Mouse (Mus musculus) kidney, postnatal 0 days (tissue): ENCODE data around the gene Eml6. TPM values are rescaled to one million over a fixed set of nuclear protein-coding genes. Genes with fewer than 3 reads are reported as not detected.

Experiments used
- ATAC-seq: fragments of 200-750 bp; cut with Nextera tagmentation; replicated peaks from 2 replicates; pipeline ENCODE4 v1.8.0; 2017; ENCODE audit warnings: low read depth, moderate number of reproducible peaks, moderate TSS enrichment, moderate library complexity; ENCODE audit not compliant: low FRiP score
- DNase-seq: peaks from one replicate; pipeline ENCODE4 v3.0.0-alpha.2; 2016; ENCODE audit warnings: low spot score
- H3K27ac ChIP-seq: fragments of 300-500 bp; sonication (generic); 2 replicates; pipeline ENCODE4 v1.5.1; 2014; ENCODE audit warnings: mild to moderate bottlenecking
- H3K27me3 ChIP-seq: fragments of 300-500 bp; sonication (generic); 2 replicates; pipeline ENCODE4 v1.6.1; 2014; ENCODE audit warnings: low read length, mixed read lengths; ENCODE audit not compliant: insufficient read depth
- H3K36me3 ChIP-seq: fragments of 300-500 bp; sonication (generic); 2 replicates; pipeline ENCODE4 v1.6.1; 2014; ENCODE audit warnings: low read length, mixed read lengths; ENCODE audit not compliant: insufficient read depth
- H3K4me1 ChIP-seq: fragments of 300-500 bp; sonication (generic); replicated peaks from 2 replicates; pipeline ENCODE4 v1.6.1; 2014; ENCODE audit warnings: antibody characterized with exemption, low read length, mixed read lengths; ENCODE audit not compliant: insufficient read depth
- H3K4me2 ChIP-seq: fragments of 300-500 bp; sonication (generic); 2 replicates; pipeline ENCODE4 v1.6.1; 2014; ENCODE audit warnings: mild to moderate bottlenecking, low read length, moderate library complexity, mixed read lengths
- H3K4me3 ChIP-seq: fragments of 300-500 bp; sonication (generic); replicated peaks from 2 replicates; pipeline ENCODE4 v1.5.1; 2014; ENCODE audit warnings: low read depth, low read length
- H3K9ac ChIP-seq: fragments of 300-500 bp; sonication (generic); 2 replicates; pipeline ENCODE4 v1.6.1; 2014; ENCODE audit warnings: low read depth, low read length
- H3K9me3 ChIP-seq: fragments of 300-500 bp; sonication (generic); replicated peaks from 2 replicates; pipeline ENCODE4 v1.6.1; 2016; ENCODE audit warnings: low read length, inconsistent platforms, mixed read lengths
- CTCF ChIP-seq: IDR thresholded peaks from 2 replicates; pipeline ENCODE4 v1.5.1; 2016; ENCODE audit warnings: antibody characterized with exemption, low read depth, mild to moderate bottlenecking, moderate library complexity
- WGBS: fragments of 180-500 bp; shearing (Covaris S2); extraction: QIAGEN DNeasy Blood & Tissue Kit; methylation state at CpG from one replicate; pipeline ENCODE4 v1.1.7; 2014; 5-methylcytosine and 5-hydroxymethylcytosine counted together
- polyA plus RNA-seq: library from polyadenylated mRNA; unstranded; fragments of >200 nt; fragmentation: Nextera tagmentation; extraction: Ambion mirVana; gene quantifications from 2 replicates; pipeline ENCODE4 v1.2.1, GENCODE M21; 2015

Eml6 gene
- polyA plus RNA-seq, 1 experiment from 2014 or later, result 1.2 TPM

DNA sequence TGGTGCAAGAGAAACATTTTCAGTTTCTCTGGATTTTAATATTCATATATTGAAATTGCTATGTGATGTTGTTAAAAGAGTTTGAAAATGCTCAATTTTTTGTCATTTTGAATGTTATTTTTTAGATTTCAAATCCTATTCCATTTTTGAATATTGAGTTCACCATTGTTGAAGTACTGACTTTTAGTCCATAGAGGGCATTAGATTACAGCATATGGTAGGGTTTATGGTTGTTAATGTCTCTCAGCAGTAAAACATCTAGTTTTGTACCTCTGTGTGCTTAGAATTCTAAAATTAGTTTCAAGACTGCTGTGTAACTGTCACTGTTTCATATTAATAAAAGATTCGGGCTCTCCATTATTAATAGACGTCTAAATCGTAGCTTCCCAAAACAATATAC is 310.3 kb downstream of the Eml6 start:
- Histone ChIP-seq H3K9me3 (no peaks in the 10 kb centered on the region), H3K27ac (no peak overlapping the region), H3K4me1 (peaks cover 8% of the 10 kb centered on the region; the same call in 1 of the 2 replicates), H3K36me3 (no peaks in the 10 kb centered on the region), H3K27me3 (no peaks in the 10 kb centered on the region), H3K4me3 (no peak overlapping the region), H3K9ac (no peak overlapping the region), H3K4me2 (no peak overlapping the region)
- WGBS, result 86% methylated on average over 3 of the region's 3 CpGs
- DNase-seq (peak; percentile 33), ATAC-seq (no peak)
- TF ChIP-seq CTCF, result peak; percentile 51

DNA sequence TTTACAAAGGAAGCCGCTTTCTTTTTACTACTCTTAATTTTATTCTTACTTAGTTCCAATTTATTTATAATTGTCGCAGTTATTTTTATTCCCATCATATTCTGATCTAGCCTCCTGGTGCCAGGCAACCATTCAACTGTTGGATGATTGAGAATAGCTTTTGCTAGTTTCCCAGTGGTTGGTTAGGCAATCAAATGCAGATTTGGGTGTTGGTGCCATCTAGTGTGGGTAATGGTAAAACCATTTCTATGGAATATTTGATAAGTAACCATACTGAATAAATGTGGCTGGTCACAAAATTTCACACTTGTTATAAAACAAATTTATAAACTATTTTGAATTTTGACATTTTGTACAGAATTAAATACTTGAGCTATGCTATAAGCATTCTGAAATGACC is 311.0 kb downstream of the Eml6 start:
- no peak overlapping the region for H3K4me3 ChIP-seq
- peak; percentile 66 for TF ChIP-seq CTCF
- no peak overlapping the region for H3K9ac ChIP-seq
- H3K27me3 ChIP-seq, result no peaks in the 10 kb centered on the region
- WGBS, result 89% methylated on average over 2 of the region's 2 CpGs
- DNase-seq (peak; percentile 30), ATAC-seq (no peak)
- no peak overlapping the region for H3K27ac ChIP-seq
- no peaks in the 10 kb centered on the region for H3K9me3 ChIP-seq
- no peaks in the 10 kb centered on the region for H3K36me3 ChIP-seq
- H3K4me2 ChIP-seq, result no peak overlapping the region
- peaks cover 8% of the 10 kb centered on the region; the same call in 1 of the 2 replicates for H3K4me1 ChIP-seq

DNA sequence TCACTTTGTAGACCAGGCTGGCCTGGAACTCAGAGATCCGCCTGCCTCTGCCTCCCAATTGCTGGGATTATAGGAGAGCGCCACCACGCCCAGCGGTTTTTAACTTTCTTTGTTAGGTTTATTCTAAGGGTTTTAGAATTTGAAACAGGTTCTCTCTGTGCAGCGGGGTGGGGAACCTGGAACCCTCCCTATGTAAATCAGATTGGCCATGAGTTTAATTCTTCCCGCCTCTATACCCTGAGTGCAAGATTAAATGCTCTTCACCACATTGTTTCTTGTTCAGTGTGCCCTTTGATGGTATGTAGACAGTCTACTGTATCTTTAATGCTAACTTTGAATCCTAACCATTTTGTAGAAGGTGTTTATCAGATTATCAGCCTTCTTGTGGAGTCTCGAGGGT is 311.7 kb downstream of the Eml6 start:
- ATAC-seq (no peak), DNase-seq (no peak)
- 92% methylated on average over 7 of the region's 7 CpGs for WGBS
- Histone ChIP-seq H3K9me3 (no peaks in the 10 kb centered on the region), H3K4me3 (no peak overlapping the region), H3K27ac (no peak overlapping the region), H3K36me3 (no peaks in the 10 kb centered on the region), H3K27me3 (no peaks in the 10 kb centered on the region), H3K9ac (no peak overlapping the region), H3K4me1 (peaks cover 8% of the 10 kb centered on the region; the same call in 1 of the 2 replicates), H3K4me2 (no peak overlapping the region)
- TF ChIP-seq CTCF, result no peak

DNA sequence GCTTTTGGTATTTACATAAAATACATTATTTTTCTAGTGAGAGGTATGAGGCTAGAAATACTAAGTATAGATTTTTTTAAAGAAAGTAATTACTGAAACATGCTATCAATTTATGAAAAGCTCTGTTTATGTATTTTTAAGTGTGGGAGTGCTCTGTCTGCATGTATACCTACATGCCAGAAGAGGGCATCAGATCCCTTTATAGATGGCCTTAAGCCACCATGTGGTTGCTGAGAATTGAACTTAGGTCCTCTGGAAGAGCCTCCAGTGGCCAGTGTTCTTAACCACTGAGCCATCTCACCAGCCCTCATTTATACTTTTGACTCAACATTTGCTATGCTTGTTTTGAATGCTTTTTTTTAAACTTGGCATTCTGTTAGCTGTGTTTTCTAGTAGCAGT is 316.3 kb downstream of the Eml6 start:
- no peak for ATAC-seq
- DNase-seq, result no peak
- Histone ChIP-seq H3K4me3 (no peak overlapping the region), H3K4me2 (no peak overlapping the region), H3K36me3 (peaks cover 10% of the 10 kb centered on the region; the same call in 1 of the 2 replicates), H3K27ac (no peak overlapping the region), H3K4me1 (no peaks in the 10 kb centered on the region), H3K27me3 (no peaks in the 10 kb centered on the region), H3K9me3 (no peaks in the 10 kb centered on the region), H3K9ac (no peak overlapping the region)
- TF ChIP-seq CTCF, result peak; percentile 50

DNA sequence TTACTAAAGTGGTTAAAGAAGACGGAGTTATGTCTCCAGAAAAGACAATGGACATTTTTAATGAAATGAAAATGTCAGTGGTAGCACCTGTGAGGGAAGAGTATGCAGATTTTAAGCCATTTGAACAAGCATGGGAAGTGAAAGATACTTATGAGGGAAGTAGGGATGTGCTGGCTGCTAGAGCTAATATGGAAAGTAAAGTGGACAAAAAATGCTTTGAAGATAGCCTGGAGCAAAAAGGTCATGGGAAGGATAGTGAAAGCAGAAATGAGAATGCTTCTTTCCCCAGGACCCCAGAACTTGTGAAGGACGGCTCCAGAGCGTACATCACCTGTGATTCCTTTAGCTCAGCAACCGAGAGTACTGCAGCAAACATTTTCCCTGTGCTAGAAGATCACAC is 319.0 kb downstream of the Eml6 start:
- no peaks in the 10 kb centered on the region for H3K4me1 ChIP-seq
- DNase-seq (no peak), ATAC-seq (no peak)
- H3K4me3 ChIP-seq, result no peak overlapping the region
- H3K27me3 ChIP-seq, result no peaks in the 10 kb centered on the region
- TF ChIP-seq CTCF, result no peak
- H3K9me3 ChIP-seq, result no peaks in the 10 kb centered on the region
- peaks cover 10% of the 10 kb centered on the region; the same call in 1 of the 2 replicates for H3K36me3 ChIP-seq
- H3K27ac ChIP-seq, result no peak overlapping the region
- H3K9ac ChIP-seq, result no peak overlapping the region
- WGBS, result 85% methylated on average over 4 of the region's 4 CpGs
- no peak overlapping the region for H3K4me2 ChIP-seq

DNA sequence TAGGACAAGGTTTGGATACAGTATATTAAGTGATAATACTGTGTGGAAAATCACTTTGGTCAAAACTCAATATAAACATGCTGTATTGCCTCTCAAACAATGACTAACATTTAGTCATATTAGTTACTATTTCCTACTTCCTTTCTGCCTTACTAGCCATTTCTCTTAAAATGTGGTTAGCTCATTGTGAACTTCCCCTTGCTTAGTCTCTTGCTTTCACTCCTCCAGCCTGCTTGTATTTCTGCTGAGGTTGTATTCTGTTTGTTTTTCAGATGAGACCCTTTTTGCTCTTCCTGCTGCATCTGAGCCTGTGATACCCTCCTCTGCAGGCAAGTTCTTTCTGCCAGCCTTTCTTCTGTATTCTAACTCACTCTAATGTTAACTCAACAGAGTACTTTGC is 320.6 kb downstream of the Eml6 start:
- Histone ChIP-seq H3K4me1 (no peaks in the 10 kb centered on the region), H3K4me2 (no peak overlapping the region), H3K27ac (no peak overlapping the region), H3K36me3 (peaks cover 10% of the 10 kb centered on the region; the same call in 1 of the 2 replicates), H3K9me3 (no peaks in the 10 kb centered on the region), H3K4me3 (no peak overlapping the region), H3K27me3 (no peaks in the 10 kb centered on the region), H3K9ac (no peak overlapping the region)
- no peak for DNase-seq
- TF ChIP-seq CTCF, result no peak
- no peak for ATAC-seq

DNA sequence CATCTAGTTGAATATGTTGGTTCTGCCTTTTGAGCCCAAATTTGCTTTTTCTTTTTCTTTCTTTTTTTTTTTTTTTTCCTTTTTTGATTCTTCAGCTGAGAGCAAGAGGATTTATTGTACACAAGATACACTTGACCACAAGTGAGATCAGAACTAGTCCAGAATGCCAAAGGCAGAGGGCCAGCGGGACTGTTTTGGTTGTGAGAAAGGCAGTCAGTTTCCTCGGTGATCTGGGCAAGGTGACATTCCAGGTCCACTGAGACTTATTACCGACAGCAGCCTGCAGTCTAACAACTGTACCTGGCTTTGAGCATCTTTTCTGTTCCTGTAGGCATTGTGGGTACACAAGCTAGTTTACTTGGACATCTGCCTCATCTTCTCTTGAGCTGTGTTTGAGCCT is 323.1 kb downstream of the Eml6 start:
- Histone ChIP-seq H3K27ac (no peak overlapping the region), H3K36me3 (0 out of 2 replicates have a peak, but pooled peaks cover 7% of the 10 kb centered on the region), H3K9ac (no peak overlapping the region), H3K9me3 (no peaks in the 10 kb centered on the region), H3K27me3 (no peaks in the 10 kb centered on the region), H3K4me1 (no peaks in the 10 kb centered on the region), H3K4me2 (no peak overlapping the region), H3K4me3 (no peak overlapping the region)
- TF ChIP-seq CTCF, result no peak
- ATAC-seq (no peak), DNase-seq (no peak)
- 68% methylated on average over 3 of the region's 3 CpGs for WGBS
